Mouse (Mus musculus): ENCODE measurements at regions not wholly inside any gene's neighbourhood (a gene's known extent, or its start where the extent isn't known, plus 50 kb on each side); places are given as distances from the start of the nearest gene placed in this dataset.

DNA sequence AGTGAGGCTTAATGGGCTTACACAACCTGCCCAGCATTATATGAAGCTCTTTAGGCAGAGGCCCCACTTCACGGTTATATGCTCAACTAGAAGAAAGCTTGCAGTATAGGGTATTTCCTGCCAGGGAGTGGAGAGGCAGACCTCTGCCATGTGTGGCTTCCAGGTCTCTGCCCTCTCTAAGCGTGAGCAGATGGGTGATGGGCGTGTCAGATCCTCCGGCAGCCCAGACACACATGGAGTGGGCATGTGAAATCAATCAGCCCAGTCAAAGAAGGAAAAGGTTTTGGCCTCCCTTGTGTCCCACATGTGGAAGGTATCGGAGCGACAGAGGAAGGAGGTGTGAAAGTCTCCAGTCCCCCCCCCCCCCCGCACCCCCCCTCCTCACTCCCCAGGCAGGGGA is 102.3 kb upstream of the Runx1 start:
- intact Hi-C loops (cut with DNase I) = no loop called here
- no peak for DNase-seq (ENCODE audit: low spot score in 2 of 2)

DNA sequence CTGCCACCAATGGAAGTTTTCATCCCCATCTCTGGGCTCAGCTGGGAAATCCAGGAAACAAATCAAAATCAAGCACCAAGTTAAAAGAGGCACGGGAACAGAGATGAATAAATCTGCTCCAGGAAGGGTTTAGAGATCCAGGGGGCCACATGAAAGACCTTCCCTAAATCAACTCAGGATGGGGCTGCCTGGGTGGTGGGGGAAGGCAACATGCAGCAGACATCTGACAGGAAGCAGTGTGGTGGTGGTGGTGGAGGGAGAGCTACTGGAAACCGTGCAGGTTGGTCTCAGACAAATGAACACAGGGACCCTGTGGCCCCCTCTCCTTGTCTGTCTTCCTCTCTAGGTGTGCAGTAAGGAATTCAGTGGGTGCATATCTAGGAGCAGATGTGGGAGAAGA is 101.7 kb upstream of the Runx1 start:
- no peak for DNase-seq (ENCODE audit: low spot score in 2 of 2)
- intact Hi-C loops (cut with DNase I) = no loop called here

DNA sequence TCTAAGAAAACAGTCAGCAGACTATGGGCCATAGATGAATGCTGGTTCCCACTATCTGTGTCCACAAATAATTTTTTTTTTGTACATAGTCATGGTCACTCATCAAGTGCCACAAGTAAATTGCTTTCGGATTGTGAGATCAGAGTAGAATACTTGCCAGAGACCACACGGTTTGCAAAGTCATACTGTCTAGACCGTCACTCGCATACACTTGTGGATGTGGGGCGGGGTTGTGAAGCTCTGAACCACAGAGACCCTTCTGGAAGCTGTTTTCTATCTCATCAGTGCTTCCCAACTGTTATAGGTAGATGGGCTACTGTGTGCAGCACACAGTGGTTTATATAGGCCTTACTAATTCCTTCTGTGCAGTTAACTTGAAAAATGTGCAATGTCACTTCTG is 100.9 kb upstream of the Runx1 start:
- intact Hi-C loops (cut with DNase I) = no loop called here
- DNase-seq (ENCODE audit: low spot score in 2 of 2) = no peak

- no peak for DNase-seq (ENCODE audit: low spot score in 2 of 2)
- intact Hi-C loops (cut with DNase I) = no loop called here
Measured at GRCm38 (mm10) chr16:92920947-92921346, 95.0 kb upstream of the Runx1 start.

GRCm38 (mm10) chr16:92917356-92917755 is 91.4 kb upstream of the Runx1 start:
- no peak for DNase-seq (ENCODE audit: low spot score in 2 of 2)
- intact Hi-C loops (cut with DNase I) = no loop called here

DNA sequence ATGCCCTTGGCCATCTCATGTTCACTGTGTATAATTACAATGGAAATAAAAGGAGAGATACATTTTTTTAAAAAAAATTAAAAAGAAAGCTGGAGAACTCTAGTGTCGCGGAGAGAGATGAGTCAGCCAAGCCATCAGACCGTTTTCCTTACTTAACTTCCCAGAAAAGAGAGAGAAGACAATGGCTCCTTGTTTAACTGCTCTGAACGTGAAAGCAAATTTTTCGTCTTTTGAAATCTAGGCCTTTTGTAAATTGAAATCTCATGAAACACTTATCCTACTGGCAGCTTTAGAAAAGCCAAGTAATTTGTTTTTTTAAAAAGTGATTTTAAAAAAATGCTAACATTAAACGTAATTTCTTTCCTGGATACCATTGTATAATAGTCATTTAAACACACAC is 89.7 kb upstream of the Runx1 start:
- no peak for DNase-seq (ENCODE audit: low spot score in 2 of 2)
- intact Hi-C loops (cut with DNase I) = no loop called here

- intact Hi-C loops (cut with DNase I) = no loop called here
- no peak for DNase-seq (ENCODE audit: low spot score in 2 of 2)
Measured at GRCm38 (mm10) chr16:92906873-92907272, 80.9 kb upstream of the Runx1 start.

DNA sequence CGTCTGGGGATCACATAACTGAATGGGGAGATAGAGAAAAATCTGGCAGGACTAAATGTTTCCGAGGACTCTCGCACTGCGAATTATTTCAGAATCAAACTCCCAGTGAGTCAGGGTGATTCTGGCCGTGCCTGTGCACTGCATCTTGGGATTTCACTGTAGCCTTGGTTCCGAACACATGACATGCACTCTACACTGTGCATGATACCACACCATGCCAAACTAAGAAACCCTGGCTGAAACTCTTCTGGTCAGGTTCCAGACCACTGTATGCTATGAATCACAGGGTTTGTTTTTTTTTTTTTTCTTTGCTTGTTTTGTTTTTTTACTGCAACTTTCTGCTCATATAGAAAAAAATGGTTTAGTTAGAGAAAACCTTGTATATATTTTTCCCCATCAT is 79.7 kb upstream of the Runx1 start:
- no peak for DNase-seq (ENCODE audit: low spot score in 2 of 2)
- intact Hi-C loops (cut with DNase I) = no loop called here

- no peak for DNase-seq (ENCODE audit: low spot score in 2 of 2)
- intact Hi-C loops (cut with DNase I) = no loop called here
Measured at GRCm38 (mm10) chr16:92903892-92904473, 78.0 kb upstream of the Runx1 start.

DNA sequence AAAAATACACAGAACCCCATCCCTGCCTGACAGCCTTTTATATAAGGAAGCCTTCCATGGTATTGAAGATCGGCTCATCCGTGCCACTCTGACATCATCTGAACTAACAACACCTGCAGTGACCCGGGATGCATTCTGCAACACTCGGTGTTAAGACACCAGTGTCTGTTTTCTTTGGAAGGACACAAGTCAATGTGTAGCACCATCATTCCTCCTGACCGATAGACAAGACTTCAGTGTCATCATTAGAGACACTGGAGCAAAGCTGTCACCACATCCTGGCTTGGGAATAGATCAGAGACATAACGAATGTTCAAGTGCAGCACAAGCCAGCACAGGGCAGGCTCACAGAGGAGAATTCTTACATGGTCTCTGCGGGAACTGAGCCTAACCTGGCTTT is 77.5 kb upstream of the Runx1 start:
- no peak for DNase-seq (ENCODE audit: low spot score in 2 of 2)
- intact Hi-C loops (cut with DNase I) = no loop called here

DNA sequence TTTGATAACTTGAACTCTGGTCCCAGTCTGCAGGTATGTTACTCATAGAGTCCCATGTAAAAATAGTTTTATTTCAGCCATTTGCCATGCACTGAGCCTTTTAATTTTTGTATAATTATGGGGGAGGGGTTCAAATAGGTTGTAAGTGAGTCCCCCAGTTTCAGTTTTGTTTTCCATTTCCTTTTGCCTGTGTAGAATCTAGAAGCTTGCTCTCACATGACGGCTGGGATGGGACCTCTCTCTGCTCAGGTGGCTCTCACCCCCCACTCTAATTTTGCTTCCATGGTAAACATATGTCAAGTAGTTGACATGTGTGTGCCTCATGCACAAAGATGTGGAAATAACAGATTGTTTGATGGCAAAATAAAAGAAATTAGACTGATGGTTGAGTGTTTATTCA is 73.8 kb upstream of the Runx1 start:
- intact Hi-C loops (cut with DNase I) = no loop called here
- no peak for DNase-seq (ENCODE audit: low spot score in 2 of 2)

DNA sequence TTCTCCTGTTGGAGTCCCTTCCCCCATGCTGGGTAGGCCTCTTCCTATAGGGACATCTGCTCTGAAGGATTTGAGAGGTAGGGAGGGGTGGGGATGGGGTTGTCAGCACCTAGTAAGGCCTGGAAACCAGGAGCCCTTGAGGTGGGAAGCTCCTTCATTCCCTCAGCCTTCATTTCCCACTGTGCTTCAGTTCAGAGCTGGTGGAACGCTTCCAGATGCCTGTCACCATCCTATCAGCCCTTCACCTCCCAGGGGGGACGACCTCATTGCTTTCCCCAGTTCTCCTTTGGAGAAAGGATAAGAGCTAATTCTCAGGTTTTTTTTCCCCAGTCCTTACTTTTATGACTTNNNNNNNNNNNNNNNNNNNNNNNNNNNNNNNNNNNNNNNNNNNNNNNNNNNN is 65.8 kb upstream of the Runx1 start:
- intact Hi-C loops (cut with DNase I) = no loop called here

DNA sequence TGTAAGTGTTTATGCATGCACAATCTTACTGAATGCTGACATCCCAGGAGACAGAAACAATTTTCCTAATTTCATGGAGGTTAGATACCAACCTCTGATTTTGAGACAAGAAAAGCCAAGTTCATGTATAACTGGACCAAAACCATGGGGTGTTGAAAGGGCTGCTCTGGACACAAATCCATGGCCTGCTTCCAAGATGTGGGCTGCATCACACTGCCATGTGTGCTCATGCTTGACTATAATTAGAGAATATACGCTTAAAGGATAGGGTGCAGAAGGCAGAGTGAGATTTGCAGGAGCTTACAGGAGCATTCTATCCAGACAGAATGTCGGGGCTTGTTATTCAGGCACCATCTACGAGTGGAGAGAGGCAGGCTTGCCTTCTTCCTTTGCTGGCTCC is 64.8 kb upstream of the Runx1 start:
- intact Hi-C loops (cut with DNase I) = no loop called here
- no peak for DNase-seq (ENCODE audit: low spot score in 2 of 2)

More for the DNA sequence above, 65.8 kb upstream of the Runx1 start:
- no peak for DNase-seq (ENCODE audit: low spot score in 2 of 2)

DNA sequence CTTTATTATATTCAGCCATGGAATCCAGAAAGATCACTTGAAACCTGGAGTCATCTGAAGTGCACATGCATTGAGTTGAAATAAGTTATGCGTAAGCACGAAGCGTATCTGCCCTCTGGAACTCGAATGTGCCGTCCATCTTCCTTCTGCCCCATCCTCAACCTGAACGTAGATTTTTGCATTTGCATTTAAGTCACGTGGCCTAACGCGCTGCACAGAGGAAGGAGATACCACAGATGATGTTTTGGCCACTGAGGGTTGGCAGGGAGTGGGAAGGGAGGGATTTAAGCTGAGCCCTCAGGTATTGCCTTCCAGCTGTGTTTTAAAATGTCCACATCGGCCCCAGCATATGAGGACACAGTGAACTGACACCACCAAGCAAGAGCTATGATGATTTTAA is 63.6 kb upstream of the Runx1 start:
- intact Hi-C loops (cut with DNase I) = no loop called here
- DNase-seq (ENCODE audit: low spot score in 2 of 2) = no peak

GRCm38 (mm10) chr16:92886226-92886625 is 60.3 kb upstream of the Runx1 start:
- intact Hi-C loops (cut with DNase I) = no loop called here
- DNase-seq (ENCODE audit: low spot score in 2 of 2) = no peak

DNA sequence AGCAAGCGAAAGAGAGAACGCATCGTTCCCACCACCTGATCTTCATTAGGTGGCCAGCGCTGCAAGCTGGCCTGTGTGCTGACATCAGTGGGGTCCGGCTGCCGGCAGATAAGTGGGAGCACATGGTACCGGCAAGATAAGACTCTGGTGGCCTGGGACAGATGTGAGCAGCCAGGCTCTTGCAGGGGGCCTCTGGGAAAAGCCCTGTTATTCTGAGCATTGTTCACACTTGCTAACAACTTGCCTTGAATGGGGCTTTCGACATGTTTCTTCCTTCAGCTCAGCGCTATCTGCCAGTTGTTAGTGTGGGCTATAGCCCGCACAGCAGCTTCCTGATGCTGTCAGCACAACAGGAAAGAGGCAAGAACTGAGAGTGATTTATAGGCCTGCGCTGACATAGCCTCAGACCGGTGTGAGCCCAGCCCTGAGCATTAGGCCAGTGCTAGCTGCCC is 57.9 kb upstream of the Runx1 start:
- intact Hi-C loops (cut with DNase I) = no loop called here

DNA sequence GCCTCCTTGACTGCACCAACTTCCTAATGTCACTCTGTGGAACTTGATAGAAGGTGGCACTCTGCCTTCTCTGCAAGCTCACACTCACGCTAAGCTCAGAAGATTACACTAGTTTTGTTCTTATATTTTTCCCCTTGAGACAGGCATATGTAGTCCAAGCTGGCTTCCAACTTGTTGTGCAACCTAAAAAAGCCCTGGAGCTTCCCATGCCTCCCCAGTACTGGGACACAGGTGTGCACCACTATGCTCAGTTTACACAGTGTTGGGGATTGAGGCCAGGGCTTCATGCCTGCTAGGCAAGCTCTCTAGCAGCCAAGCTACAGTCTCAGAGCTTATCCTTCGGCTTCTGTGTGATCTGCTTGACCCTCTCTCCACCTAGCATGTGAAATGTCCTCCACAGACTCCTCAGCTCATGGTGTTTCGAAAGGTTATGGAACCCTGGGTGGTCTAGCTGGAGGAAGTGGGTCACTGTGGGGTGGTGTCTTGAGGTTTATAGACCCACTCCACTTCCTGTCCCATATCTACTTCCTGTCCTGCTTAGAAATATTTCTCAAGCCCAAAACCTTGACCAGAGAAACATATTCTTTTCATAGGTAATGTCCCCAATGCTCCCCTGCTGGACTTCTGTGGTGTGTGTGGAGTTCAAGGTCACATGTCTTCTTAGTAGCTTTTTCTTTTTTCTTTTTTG is 54.6 kb upstream of the Runx1 start:
- no peak for DNase-seq (ENCODE audit: low spot score in 2 of 2)
- intact Hi-C loops (cut with DNase I) = no loop called here

More for the DNA sequence above, 57.9 kb upstream of the Runx1 start:
- DNase-seq (ENCODE audit: low spot score in 2 of 2) = no peak

GRCm38 (mm10) chr16:92878081-92878480 is 52.1 kb upstream of the Runx1 start:
- intact Hi-C loops (cut with DNase I) = no loop called here
- DNase-seq (ENCODE audit: low spot score in 2 of 2) = no peak
